Mouse (Mus musculus) midbrain, embryonic 15.5 days (tissue): ENCODE measurements around the gene Gm43517. TPM values are rescaled to one million over a fixed set of nuclear protein-coding genes. Genes with fewer than 3 reads are reported as not detected.

Experiments used
- ATAC-seq: fragments of 200-750 bp; cut with Nextera tagmentation; replicated peaks from 2 replicates; pipeline ENCODE4 v1.8.0; 2017; ENCODE audit warnings: moderate TSS enrichment
- H3K27ac ChIP-seq: fragments of 300-500 bp; sonication (generic); 2 replicates; pipeline ENCODE4 v1.5.1; 2015; ENCODE audit warnings: mild to moderate bottlenecking, inconsistent platforms
- H3K27me3 ChIP-seq: fragments of 300-500 bp; sonication (generic); replicated peaks from 2 replicates; pipeline ENCODE4 v1.6.1; 2015; ENCODE audit warnings: inconsistent platforms
- H3K36me3 ChIP-seq: fragments of 300-500 bp; sonication (generic); replicated peaks from 2 replicates; pipeline ENCODE4 v1.6.1; 2015; ENCODE audit warnings: inconsistent platforms
- H3K4me1 ChIP-seq: fragments of 300-500 bp; sonication (generic); 2 replicates; pipeline ENCODE4 v1.6.1; 2015; ENCODE audit warnings: inconsistent platforms
- H3K4me2 ChIP-seq: fragments of 300-500 bp; sonication (generic); 2 replicates; pipeline ENCODE4 v1.6.1; 2015; ENCODE audit warnings: inconsistent platforms, mild to moderate bottlenecking, moderate library complexity
- H3K4me3 ChIP-seq: fragments of 300-500 bp; sonication (generic); 2 replicates; pipeline ENCODE4 v1.5.1; 2015; ENCODE audit warnings: mild to moderate bottlenecking, inconsistent platforms
- H3K9ac ChIP-seq: fragments of 300-500 bp; sonication (generic); 2 replicates; pipeline ENCODE4 v1.6.1; 2015; ENCODE audit warnings: mild to moderate bottlenecking, inconsistent platforms
- H3K9me3 ChIP-seq: fragments of 300-500 bp; sonication (generic); 2 replicates; pipeline ENCODE4 v1.6.1; 2016; ENCODE audit warnings: inconsistent platforms
- WGBS: fragments of 180-500 bp; shearing (Covaris S2); methylation state at CpG from one replicate; pipeline ENCODE4 v1.1.7; 2015; ENCODE audit warnings: mixed read lengths; 5-methylcytosine and 5-hydroxymethylcytosine counted together
- polyA plus RNA-seq: library from polyadenylated mRNA; unstranded; fragments of >200 nt; fragmentation: Nextera tagmentation; extraction: Ambion mirVana; gene quantifications from 2 replicates; pipeline ENCODE4 v1.2.1, GENCODE M21; 2015

Gene Gm43517
- polyA plus RNA-seq, 1 experiment from 2014 or later: not detected

DNA sequence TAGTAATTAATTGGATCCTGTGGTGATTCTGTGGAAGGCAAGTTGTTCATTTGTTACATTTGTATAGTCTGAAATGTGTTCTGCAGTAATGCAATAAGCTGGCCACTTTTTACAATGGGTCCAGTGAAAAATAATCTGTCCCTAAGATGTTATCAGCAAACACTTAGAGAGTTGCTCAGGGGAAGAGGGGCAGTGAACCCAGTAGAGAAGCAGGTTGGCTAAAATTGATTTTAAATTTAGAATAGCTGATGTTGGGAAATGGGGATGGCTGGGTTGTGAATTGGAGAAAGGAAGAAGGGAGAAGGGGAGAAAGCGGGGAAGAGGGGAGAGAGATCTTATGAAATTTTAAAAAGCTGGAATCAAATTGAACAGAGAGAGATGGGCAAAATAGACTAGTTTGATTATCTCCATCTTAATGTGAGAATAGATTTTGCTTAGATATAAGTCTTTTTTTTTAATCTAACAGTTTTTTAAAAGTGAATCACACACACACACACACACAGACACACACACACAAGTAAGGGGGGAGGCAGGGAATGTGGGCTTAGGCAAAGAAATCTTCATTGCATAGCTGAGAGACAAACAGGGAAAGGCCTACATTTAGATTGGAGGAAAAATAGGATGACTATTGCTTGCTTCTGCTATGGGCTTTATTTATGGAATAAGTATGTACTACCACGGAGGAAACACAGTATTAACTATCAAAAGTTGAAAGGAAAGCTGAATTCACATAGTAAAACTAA is 3.1 kb downstream of the Gm43517 start:
- WGBS: 8% methylated on average over 2 of the region's 2 CpGs
- H3K4me2 ChIP-seq: no peak overlapping the region
- no peak for ATAC-seq
- H3K4me1 ChIP-seq: peaks cover 14% of the 10 kb centered on the region; the same call in 1 of the 2 replicates
- H3K27me3 ChIP-seq: peaks cover 58% of the 10 kb centered on the region
- no peaks in the 10 kb centered on the region for H3K9me3 ChIP-seq
- H3K36me3 ChIP-seq: no peaks in the 10 kb centered on the region
- no peak overlapping the region for H3K9ac ChIP-seq
- H3K4me3 ChIP-seq: no peak overlapping the region
- H3K27ac ChIP-seq: no peak overlapping the region

DNA sequence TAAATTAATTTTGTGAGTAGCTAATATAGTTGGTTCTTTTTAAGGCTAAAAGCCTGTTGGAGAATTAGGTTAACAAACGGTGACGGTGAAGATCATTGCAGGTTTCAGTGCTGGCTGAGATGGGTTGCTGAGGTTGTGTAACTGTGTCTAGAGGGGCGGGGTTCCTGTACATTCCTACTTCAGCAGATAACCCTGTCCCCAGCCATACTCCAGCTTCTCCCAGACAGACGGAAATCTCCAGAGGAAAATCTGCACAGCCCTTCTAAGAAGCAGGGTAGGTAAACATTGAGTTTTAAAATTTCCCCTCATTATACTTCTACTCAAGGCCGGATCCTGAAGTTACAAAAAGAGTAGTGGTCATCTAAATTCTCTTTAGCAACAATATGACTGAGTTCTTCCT is 4.7 kb downstream of the Gm43517 start:
- ATAC-seq: no peak
- Histone ChIP-seq H3K27ac (no peak overlapping the region), H3K36me3 (no peaks in the 10 kb centered on the region), H3K4me1 (peaks cover 9% of the 10 kb centered on the region; the same call in 1 of the 2 replicates), H3K27me3 (peaks cover 62% of the 10 kb centered on the region), H3K9ac (no peak overlapping the region), H3K9me3 (no peaks in the 10 kb centered on the region), H3K4me2 (no peak overlapping the region), H3K4me3 (no peak overlapping the region)
- 2% methylated on average over 5 of the region's 5 CpGs for WGBS

- Histone ChIP-seq H3K27ac (no peak overlapping the region), H3K27me3 (peaks cover 62% of the 10 kb centered on the region), H3K4me2 (no peak overlapping the region), H3K9me3 (no peaks in the 10 kb centered on the region), H3K36me3 (no peaks in the 10 kb centered on the region), H3K9ac (no peak overlapping the region), H3K4me1 (peaks cover 9% of the 10 kb centered on the region; the same call in 1 of the 2 replicates), H3K4me3 (no peak overlapping the region)
- no peak for ATAC-seq
- 3% methylated on average over 13 of the region's 13 CpGs for WGBS
These were observed 5.3 kb downstream of the Gm43517 start for GRCm38 (mm10) chr12:49390257-49390656.

DNA sequence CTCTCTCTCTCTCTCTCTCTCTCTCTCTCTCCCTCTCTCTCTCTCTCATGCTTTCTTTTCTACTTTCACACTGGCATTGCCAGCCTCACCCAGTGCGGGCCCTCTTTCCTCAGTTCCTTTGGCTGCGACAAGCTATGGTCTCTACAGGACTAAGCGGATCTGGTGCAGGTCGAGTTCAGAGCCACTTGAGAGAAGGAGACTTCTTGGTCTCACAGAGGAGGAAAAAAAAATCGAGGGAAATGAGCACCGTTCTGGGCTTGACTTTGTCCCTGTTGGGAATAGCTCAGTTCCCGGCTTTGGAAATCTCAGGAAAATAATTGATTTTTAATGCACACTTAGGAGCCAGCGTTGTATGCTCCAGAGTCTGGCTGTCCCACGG is 5.9 kb downstream of the Gm43517 start:
- WGBS: under 1% methylated on average over 9 of the region's 9 CpGs
- Histone ChIP-seq H3K27ac (no peak overlapping the region), H3K27me3 (peaks cover 61% of the 10 kb centered on the region), H3K4me2 (peak overlapping the region; percentile 46), H3K9ac (no peak overlapping the region), H3K4me1 (peaks cover 9% of the 10 kb centered on the region; the same call in 1 of the 2 replicates), H3K9me3 (no peaks in the 10 kb centered on the region), H3K4me3 (peak overlapping the region; percentile 20), H3K36me3 (no peaks in the 10 kb centered on the region)
- ATAC-seq: no peak

DNA sequence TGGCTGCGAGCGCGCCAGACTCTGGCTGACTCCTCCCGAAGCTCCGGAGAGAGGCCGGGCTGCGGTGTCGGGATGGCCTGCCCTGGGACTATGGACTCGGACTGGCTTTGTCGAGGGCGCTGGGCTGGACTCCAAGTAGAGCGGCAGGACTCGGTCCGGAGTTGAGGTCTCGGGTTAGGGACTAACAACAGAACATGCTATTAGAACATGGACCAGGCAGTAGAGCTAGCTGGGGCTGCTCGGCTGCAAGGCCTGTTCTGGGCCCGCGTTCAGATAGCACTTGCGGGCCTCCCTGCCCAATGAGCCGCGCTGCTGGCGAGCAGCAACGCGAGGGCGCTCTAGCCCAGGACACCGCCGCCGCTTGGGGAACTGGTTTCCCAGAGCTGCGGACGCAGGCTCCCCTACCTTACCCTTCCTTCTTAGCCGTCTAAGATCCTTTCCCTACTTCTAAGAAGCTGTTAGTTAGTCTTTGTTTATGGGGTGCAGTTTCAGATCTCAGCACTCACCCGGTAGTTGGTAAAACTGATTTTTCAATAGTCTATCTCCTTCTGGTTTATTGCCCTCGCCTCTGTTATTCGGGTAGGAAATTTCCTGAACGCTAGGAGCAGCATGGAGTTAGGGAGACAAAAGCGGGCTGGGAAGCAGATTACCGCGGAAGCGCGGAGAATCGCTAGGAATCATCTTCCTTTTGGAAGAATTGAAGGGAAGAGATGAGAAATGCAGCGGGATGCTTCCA is 6.5 kb downstream of the Gm43517 start:
- Histone ChIP-seq H3K36me3 (no peaks in the 10 kb centered on the region), H3K4me2 (peak overlapping the region; percentile 46), H3K9me3 (no peaks in the 10 kb centered on the region), H3K27ac (no peak overlapping the region), H3K27me3 (peaks cover 63% of the 10 kb centered on the region), H3K9ac (no peak overlapping the region), H3K4me3 (peak overlapping the region; percentile 20), H3K4me1 (peaks cover 9% of the 10 kb centered on the region; the same call in 1 of the 2 replicates)
- WGBS: under 1% methylated on average over 42 of the region's 42 CpGs
- ATAC-seq: peak; percentile 96

DNA sequence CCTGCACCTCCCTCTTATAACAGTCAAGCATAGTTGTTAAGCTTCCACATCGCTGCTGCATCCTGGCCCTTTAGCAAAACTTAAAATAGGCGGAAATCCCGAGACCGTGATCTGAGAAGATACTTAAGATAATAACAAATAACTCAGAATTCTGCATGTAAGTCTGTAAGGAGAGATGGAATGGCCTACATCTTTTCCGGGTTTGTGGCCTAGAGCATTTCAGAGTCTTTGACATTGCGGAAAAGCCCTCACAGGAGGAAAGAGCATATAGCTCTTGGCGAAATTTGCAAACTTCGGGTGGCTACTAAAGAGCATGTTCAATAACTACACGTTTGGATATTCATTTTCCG is 7.0 kb downstream of the Gm43517 start:
- Histone ChIP-seq H3K9me3 (no peaks in the 10 kb centered on the region), H3K4me3 (peak overlapping the region; percentile 20), H3K4me1 (peaks cover 9% of the 10 kb centered on the region; the same call in 1 of the 2 replicates), H3K4me2 (no peak overlapping the region), H3K27me3 (peaks cover 67% of the 10 kb centered on the region), H3K36me3 (no peaks in the 10 kb centered on the region), H3K9ac (no peak overlapping the region), H3K27ac (no peak overlapping the region)
- no peak for ATAC-seq
- WGBS: 2% methylated on average over 10 of the region's 10 CpGs

- Histone ChIP-seq H3K27ac (no peak overlapping the region), H3K27me3 (peaks cover 71% of the 10 kb centered on the region), H3K4me1 (peaks cover 9% of the 10 kb centered on the region; the same call in 1 of the 2 replicates), H3K4me2 (no peak overlapping the region), H3K36me3 (no peaks in the 10 kb centered on the region), H3K9me3 (no peaks in the 10 kb centered on the region), H3K9ac (no peak overlapping the region), H3K4me3 (no peak overlapping the region)
- ATAC-seq: no peak
- WGBS: 7% methylated on average over 5 of the region's 5 CpGs
These were observed 7.9 kb downstream of the Gm43517 start for GRCm38 (mm10) chr12:49392876-49393275.

DNA sequence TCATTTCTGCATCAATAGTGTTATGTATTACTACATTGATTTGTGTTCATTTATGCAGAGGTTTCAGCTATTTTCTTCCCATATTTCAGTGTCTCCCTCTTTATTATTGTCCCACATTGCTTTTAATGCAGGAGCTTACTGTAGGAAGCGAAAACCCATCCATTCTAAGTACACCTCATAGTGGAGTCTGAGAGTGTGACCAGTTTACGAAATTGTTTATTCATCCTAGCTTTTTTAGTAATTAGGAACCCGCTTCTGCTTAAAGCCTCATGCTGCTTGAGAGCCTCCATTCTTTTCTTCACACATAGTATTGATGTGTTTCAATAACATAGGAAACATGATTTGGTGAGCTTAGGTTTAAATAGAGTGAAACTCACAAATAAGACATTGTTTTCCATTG is 8.7 kb downstream of the Gm43517 start:
- no peak for ATAC-seq
- peaks cover 73% of the 10 kb centered on the region for H3K27me3 ChIP-seq
- H3K4me2 ChIP-seq: no peak overlapping the region
- no peaks in the 10 kb centered on the region for H3K9me3 ChIP-seq
- no peak overlapping the region for H3K27ac ChIP-seq
- WGBS: 7% methylated on average over 3 of the region's 3 CpGs
- H3K9ac ChIP-seq: no peak overlapping the region
- peaks cover 9% of the 10 kb centered on the region; the same call in 1 of the 2 replicates for H3K4me1 ChIP-seq
- H3K36me3 ChIP-seq: no peaks in the 10 kb centered on the region
- no peak overlapping the region for H3K4me3 ChIP-seq

DNA sequence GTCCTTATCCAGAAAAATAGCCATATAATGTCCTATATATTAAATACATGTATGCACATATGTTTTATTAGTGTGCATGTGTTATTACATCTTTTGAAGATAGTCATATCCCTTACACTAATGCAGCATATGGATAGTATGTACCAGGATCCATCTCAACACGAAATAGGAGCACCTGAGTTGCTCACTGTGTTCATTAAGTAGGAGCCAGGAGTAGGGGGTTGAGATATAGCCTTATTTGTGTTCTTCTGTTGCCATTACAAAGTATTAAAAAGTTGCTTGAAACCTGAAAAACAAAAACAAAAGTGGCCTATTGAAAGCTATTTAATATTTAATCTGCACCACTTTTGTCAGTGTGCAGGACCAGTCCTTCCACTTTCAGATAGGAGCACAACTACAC is 9.2 kb downstream of the Gm43517 start:
- Histone ChIP-seq H3K4me3 (no peak overlapping the region), H3K4me2 (no peak overlapping the region), H3K9ac (no peak overlapping the region), H3K36me3 (no peaks in the 10 kb centered on the region), H3K4me1 (peaks cover 9% of the 10 kb centered on the region; the same call in 1 of the 2 replicates), H3K9me3 (no peaks in the 10 kb centered on the region), H3K27me3 (peaks cover 75% of the 10 kb centered on the region), H3K27ac (no peak overlapping the region)
- no peak for ATAC-seq
- 2% methylated on average over 1 of the region's 1 CpGs for WGBS

DNA sequence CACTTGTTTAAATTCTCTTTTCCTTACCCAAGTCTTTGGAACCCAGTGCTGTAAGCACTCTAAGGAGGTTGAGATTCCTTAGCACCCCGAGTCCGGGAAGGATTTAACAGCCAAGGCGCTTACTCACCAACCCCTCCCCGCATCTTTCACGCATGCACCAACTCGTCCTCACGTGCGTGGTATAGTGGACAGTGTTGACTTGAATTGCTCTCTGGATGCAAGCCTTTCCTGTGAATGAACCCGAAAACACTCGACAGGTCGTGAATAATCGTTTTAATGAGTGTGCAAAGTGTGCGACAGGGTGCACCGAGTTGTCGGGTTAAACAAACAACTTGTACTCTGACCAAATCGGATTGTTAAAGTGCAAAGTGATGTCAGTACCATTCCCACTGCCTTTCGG is 9.9 kb downstream of the Gm43517 start:
- no peak for ATAC-seq
- H3K9ac ChIP-seq: no peak overlapping the region
- no peaks in the 10 kb centered on the region for H3K9me3 ChIP-seq
- H3K4me3 ChIP-seq: no peak overlapping the region
- peaks cover 75% of the 10 kb centered on the region for H3K27me3 ChIP-seq
- WGBS: under 1% methylated on average over 17 of the region's 17 CpGs
- H3K4me1 ChIP-seq: peaks cover 9% of the 10 kb centered on the region; the same call in 1 of the 2 replicates
- no peak overlapping the region for H3K27ac ChIP-seq
- no peaks in the 10 kb centered on the region for H3K36me3 ChIP-seq
- no peak overlapping the region for H3K4me2 ChIP-seq

DNA sequence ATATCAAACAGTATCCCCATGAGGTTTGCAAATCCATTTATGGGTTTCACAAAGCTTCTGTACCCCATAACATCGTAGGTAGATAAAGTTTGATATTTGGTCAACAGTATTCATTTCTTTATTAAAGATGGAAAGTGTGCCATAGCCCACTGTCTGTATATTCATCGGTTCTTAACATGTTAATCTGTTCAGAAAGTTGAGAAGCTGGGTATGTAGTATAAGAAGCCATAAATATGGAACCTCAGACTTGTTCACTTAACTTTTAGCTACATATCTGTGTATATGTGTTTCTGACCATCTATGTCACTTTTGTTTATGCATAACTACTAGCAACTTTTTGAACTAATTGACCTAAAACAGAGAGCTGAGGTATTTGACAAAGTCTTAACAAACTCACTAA is 11.0 kb downstream of the Gm43517 start:
- Histone ChIP-seq H3K27ac (no peak overlapping the region), H3K9me3 (no peaks in the 10 kb centered on the region), H3K36me3 (no peaks in the 10 kb centered on the region), H3K4me2 (no peak overlapping the region), H3K9ac (no peak overlapping the region), H3K4me3 (no peak overlapping the region), H3K27me3 (peaks cover 78% of the 10 kb centered on the region), H3K4me1 (peaks cover 11% of the 10 kb centered on the region; the same call in 1 of the 2 replicates)
- WGBS: 18% methylated on average over 2 of the region's 2 CpGs
- ATAC-seq: no peak

- 33% methylated on average over 1 of the region's 1 CpGs for WGBS
- H3K27ac ChIP-seq: no peak overlapping the region
These were observed 11.8 kb downstream of the Gm43517 start for GRCm38 (mm10) chr12:49396776-49397175.

More at GRCm38 (mm10) chr12:49396776-49397175, 11.8 kb downstream of the Gm43517 start:
- Histone ChIP-seq H3K4me3 (no peak overlapping the region), H3K4me2 (no peak overlapping the region), H3K27me3 (peaks cover 78% of the 10 kb centered on the region), H3K36me3 (no peaks in the 10 kb centered on the region), H3K9me3 (no peaks in the 10 kb centered on the region), H3K4me1 (peaks cover 12% of the 10 kb centered on the region), H3K9ac (no peak overlapping the region)
- ATAC-seq: no peak
